Mouse (Mus musculus) intestine, embryonic 14.5 days (tissue): ENCODE results near the gene Hes7. TPM values are rescaled to one million over a fixed set of nuclear protein-coding genes. Genes with fewer than 3 reads are reported as not detected.
"Not testable (repeated sequence)": the region's sequence is repeated elsewhere in the genome, so short reads cannot be mapped to it uniquely, and the experiment has no call there.

Source experiments
- ATAC-seq: fragments of 200-750 bp; cut with Nextera tagmentation; replicated peaks from 2 replicates; pipeline ENCODE4 v1.8.0; 2017; ENCODE audit warnings: low read depth, moderate number of reproducible peaks, moderate TSS enrichment, moderate library complexity; ENCODE audit not compliant: low FRiP score, low TSS enrichment
- DNase-seq: peaks from one replicate; pipeline ENCODE4 v3.0.0-alpha.2; 2018; ENCODE audit warnings: low spot score
- H3K27ac ChIP-seq: fragments of 300-500 bp; sonication (generic); 2 replicates; pipeline ENCODE4 v1.5.1; 2014; ENCODE audit warnings: low read depth, mild to moderate bottlenecking, control low read depth
- H3K27me3 ChIP-seq: fragments of 300-500 bp; sonication (generic); replicated peaks from 2 replicates; pipeline ENCODE4 v1.6.1; 2014; ENCODE audit warnings: low read length, control low read depth; ENCODE audit not compliant: control insufficient read depth, insufficient read depth
- H3K36me3 ChIP-seq: fragments of 300-500 bp; sonication (generic); 2 replicates; pipeline ENCODE4 v1.6.1; 2014; ENCODE audit warnings: low read length, control low read depth; ENCODE audit not compliant: control insufficient read depth, insufficient read depth
- H3K4me1 ChIP-seq: fragments of 300-500 bp; sonication (generic); replicated peaks from 2 replicates; pipeline ENCODE4 v1.6.1; 2014; ENCODE audit warnings: low read length, control low read depth, mixed read lengths; ENCODE audit not compliant: control insufficient read depth, insufficient read depth
- H3K4me2 ChIP-seq: fragments of 300-500 bp; sonication (generic); 2 replicates; pipeline ENCODE4 v1.6.1; 2014; ENCODE audit warnings: low read length
- H3K4me3 ChIP-seq: fragments of 300-500 bp; sonication (generic); 2 replicates; pipeline ENCODE4 v1.5.1; 2014; ENCODE audit warnings: low read depth, low read length, control low read depth, mixed read lengths
- H3K9ac ChIP-seq: fragments of 300-500 bp; sonication (generic); 2 replicates; pipeline ENCODE4 v1.6.1; 2014; ENCODE audit warnings: mild to moderate bottlenecking, low read length
- H3K9me3 ChIP-seq: fragments of 300-500 bp; sonication (generic); 2 replicates; pipeline ENCODE4 v1.6.1; 2016; ENCODE audit warnings: low read length, control low read depth; ENCODE audit not compliant: control insufficient read depth
- WGBS: fragments of 180-500 bp; shearing (Covaris S2); extraction: QIAGEN DNeasy Blood & Tissue Kit; methylation state at CpG from one replicate; pipeline ENCODE4 v1.1.7; 2014; 5-methylcytosine and 5-hydroxymethylcytosine counted together
- polyA plus RNA-seq: library from polyadenylated mRNA; unstranded; fragments of >200 nt; fragmentation: Nextera tagmentation; extraction: Ambion mirVana; gene quantifications from 2 replicates; pipeline ENCODE4 v1.2.1, GENCODE M21; 2014

Hes7 gene
- polyA plus RNA-seq, 1 experiment from 2014 or later = 0.28 TPM

GRCm38 (mm10) chr11:69091566-69092385, 28.4 kb upstream of the Hes7 start:
- Histone ChIP-seq H3K27ac (no peak overlapping the region), H3K9ac (no peak overlapping the region), H3K4me3 (no peak overlapping the region), H3K9me3 (no peaks in the 10 kb centered on the region), H3K27me3 (no peaks in the 10 kb centered on the region), H3K36me3 (peaks cover 37% of the 10 kb centered on the region), H3K4me1 (peaks cover 42% of the 10 kb centered on the region), H3K4me2 (no peak overlapping the region)
- 70% methylated on average over 7 of the region's 7 CpGs for WGBS
- DNase-seq = no peak
- ATAC-seq = no peak

GRCm38 (mm10) chr11:69092386-69092751, 27.8 kb upstream of the Hes7 start:
- H3K4me3 ChIP-seq = no peak overlapping the region
- ATAC-seq = no peak
- H3K27me3 ChIP-seq = no peaks in the 10 kb centered on the region
- H3K9ac ChIP-seq = no peak overlapping the region
- peak; percentile 98 for DNase-seq
- H3K4me2 ChIP-seq = no peak overlapping the region
- no peak overlapping the region for H3K27ac ChIP-seq
- peaks cover 40% of the 10 kb centered on the region for H3K4me1 ChIP-seq
- H3K36me3 ChIP-seq = peaks cover 37% of the 10 kb centered on the region
- no peaks in the 10 kb centered on the region for H3K9me3 ChIP-seq
- 6% methylated on average over 3 of the region's 3 CpGs for WGBS

- H3K4me2 ChIP-seq = no peak overlapping the region
- ATAC-seq = no peak
- WGBS = 88% methylated on average over 4 of the region's 4 CpGs
Observed at GRCm38 (mm10) chr11:69092871-69093270, 27.3 kb upstream of the Hes7 start.

GRCm38 (mm10) chr11:69093856-69094255, 26.3 kb upstream of the Hes7 start:
- not testable (repeated sequence) for H3K4me2 ChIP-seq, H3K27me3 ChIP-seq, DNase-seq, H3K9me3 ChIP-seq, H3K4me3 ChIP-seq, ATAC-seq, H3K9ac ChIP-seq
- 88% methylated on average over 7 of the region's 7 CpGs for WGBS
- peak overlapping the region; percentile 92; the same call in 1 of the 2 replicates for H3K27ac ChIP-seq
- peaks cover 37% of the 10 kb centered on the region for H3K36me3 ChIP-seq
- H3K4me1 ChIP-seq = peaks cover 45% of the 10 kb centered on the region

More at GRCm38 (mm10) chr11:69092871-69093270, 27.3 kb upstream of the Hes7 start:
- no peak overlapping the region for H3K27ac ChIP-seq
- no peak for DNase-seq
- no peaks in the 10 kb centered on the region for H3K9me3 ChIP-seq
- no peaks in the 10 kb centered on the region for H3K27me3 ChIP-seq
- peaks cover 37% of the 10 kb centered on the region for H3K36me3 ChIP-seq
- no peak overlapping the region for H3K9ac ChIP-seq
- no peak overlapping the region for H3K4me3 ChIP-seq
- H3K4me1 ChIP-seq = peaks cover 40% of the 10 kb centered on the region

GRCm38 (mm10) chr11:69094697-69095429, 25.3 kb upstream of the Hes7 start, which contains the start of gene Per1:
Gene Per1 (plus strand): TSS chr11:69095217.
- no peaks in the 10 kb centered on the region for H3K27me3 ChIP-seq
- H3K9me3 ChIP-seq = no peaks in the 10 kb centered on the region
- peaks cover 46% of the 10 kb centered on the region for H3K4me1 ChIP-seq
- WGBS = 1% methylated on average over 37 of the region's 37 CpGs
- peak within 1 kb of the TSS; percentile 92 for H3K27ac ChIP-seq
- H3K4me3 ChIP-seq = peak within 1 kb of the TSS; percentile 68
- peak; percentile 96 for DNase-seq
- H3K4me2 ChIP-seq = peak within 1 kb of the TSS; percentile 98
- peak; percentile 90 for ATAC-seq
- H3K36me3 ChIP-seq = peaks cover 30% of the 10 kb centered on the region
- peak within 1 kb of the TSS; percentile 69 for H3K9ac ChIP-seq

GRCm38 (mm10) chr11:69095511-69096231, 24.5 kb upstream of the Hes7 start:
- ATAC-seq = no peak
- peak overlapping the region; percentile 69 for H3K9ac ChIP-seq
- peaks cover 45% of the 10 kb centered on the region for H3K4me1 ChIP-seq
- H3K4me2 ChIP-seq = peak overlapping the region; percentile 98
- no peaks in the 10 kb centered on the region for H3K9me3 ChIP-seq
- DNase-seq = peak; percentile 69
- H3K36me3 ChIP-seq = peaks cover 24% of the 10 kb centered on the region
- peak overlapping the region; percentile 68 for H3K4me3 ChIP-seq
- H3K27me3 ChIP-seq = no peaks in the 10 kb centered on the region
- peak overlapping the region; percentile 92 for H3K27ac ChIP-seq
- 2% methylated on average over 27 of the region's 27 CpGs for WGBS

GRCm38 (mm10) chr11:69096360-69096986, 23.7 kb upstream of the Hes7 start:
- Histone ChIP-seq H3K27me3 (no peaks in the 10 kb centered on the region), H3K9ac (peak overlapping the region; percentile 69)
- 11% methylated on average over 9 of the region's 9 CpGs for WGBS

More at GRCm38 (mm10) chr11:69096360-69096986, 23.7 kb upstream of the Hes7 start:
- Histone ChIP-seq H3K4me3 (peak overlapping the region; percentile 68), H3K27ac (peak overlapping the region; percentile 92), H3K36me3 (peaks cover 24% of the 10 kb centered on the region), H3K4me1 (peaks cover 43% of the 10 kb centered on the region), H3K9me3 (no peaks in the 10 kb centered on the region), H3K4me2 (peak overlapping the region; percentile 98)
- ATAC-seq (0 out of 2 replicates have a peak, but pooled peaks have one; percentile 0), DNase-seq (no peak)
